Mouse (Mus musculus): ENCODE results near the gene 1700016D06Rik. TPM values are rescaled to one million over a fixed set of nuclear protein-coding genes. Genes with fewer than 3 reads are reported as not detected.

The 1700016D06Rik gene
- total RNA-seq (2021), result not detected
- long read RNA-seq, experiment 1, result 0 reads
- long read RNA-seq, experiment 2, result 0 reads

DNA sequence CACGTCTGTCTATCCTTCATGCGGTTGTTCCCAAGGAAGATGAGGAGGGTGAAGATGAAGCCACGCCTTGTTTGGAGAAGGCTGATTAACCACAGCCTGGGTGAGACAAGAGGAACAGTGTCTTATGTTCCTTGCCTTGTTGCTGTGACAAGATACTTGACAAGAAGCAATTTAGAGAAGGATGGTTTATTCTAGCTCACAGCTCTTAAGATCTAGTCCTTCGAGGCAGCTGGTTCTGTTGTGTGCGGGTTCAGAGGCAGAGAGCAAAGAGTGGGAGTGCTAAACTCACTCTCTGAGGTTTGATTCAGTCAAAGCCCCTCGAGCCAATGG, at the start of gene 1700016D06Rik:
Gene 1700016D06Rik, minus strand, starts transcription at position 31 of the 330 bp plus-strand sequence.
- H3K4me3 ChIP-seq, result no peak within 1 kb of the TSS
- TF ChIP-seq CTCF (IDR thresholded peaks at IDR 0.05), result no peak
- H3K27ac ChIP-seq, result no peak within 1 kb of the TSS
- intact Hi-C loops (cut with DNase I), result loop anchor here (5.0 kb wide), 3 partner anchors 64 to 159 kb away; partner anchors contain the start of genes Ankrd10 and Ing1
- no peak for DNase-seq (ENCODE audit: extremely low spot score in 1 of 2, low spot score in 2 of 2)

DNA sequence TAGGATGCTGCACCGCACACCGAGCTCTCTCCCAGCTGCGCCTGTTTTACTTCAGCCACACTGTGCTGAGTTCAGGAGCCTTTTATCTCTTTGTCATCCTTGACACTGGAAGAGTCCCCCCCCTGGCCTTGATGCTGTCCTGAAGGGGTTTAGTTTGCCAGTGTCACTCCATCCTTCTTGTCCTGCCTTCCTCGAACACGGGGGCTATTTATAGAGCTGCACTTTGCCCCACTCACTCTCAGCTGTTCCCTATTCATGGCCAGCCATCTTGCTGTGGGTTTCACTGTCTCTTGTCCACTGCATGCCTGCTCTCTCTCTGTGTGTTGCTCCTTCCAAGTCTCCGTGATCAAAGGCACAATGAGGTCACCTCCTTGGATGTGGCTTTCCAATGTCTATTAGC, 48.6 kb upstream of the 1700016D06Rik start:
- TF ChIP-seq CTCF (IDR thresholded peaks at IDR 0.05), result no peak
- no peak overlapping the region for H3K4me3 ChIP-seq
- no peak overlapping the region for H3K27ac ChIP-seq
- DNase-seq (ENCODE audit: extremely low spot score in 1 of 2, low spot score in 2 of 2), result no peak
- intact Hi-C loops (cut with DNase I), result no loop called here

GRCm38 (mm10) chr8:11746850-11747600, 46.2 kb upstream of the 1700016D06Rik start:
- Histone ChIP-seq H3K4me3 (no peak overlapping the region), H3K27ac (no peak overlapping the region)
- intact Hi-C loops (cut with DNase I), result no loop called here
- no peak for DNase-seq (ENCODE audit: extremely low spot score in 1 of 2, low spot score in 2 of 2)
- no peak for TF ChIP-seq CTCF (IDR thresholded peaks at IDR 0.05)

- Histone ChIP-seq H3K27ac (no peak overlapping the region), H3K4me3 (no peak overlapping the region)
- no peak for DNase-seq (ENCODE audit: extremely low spot score in 1 of 2, low spot score in 2 of 2)
- no peak for TF ChIP-seq CTCF (IDR thresholded peaks at IDR 0.05)
- intact Hi-C loops (cut with DNase I), result no loop called here
Measured at GRCm38 (mm10) chr8:11743580-11743979, 42.7 kb upstream of the 1700016D06Rik start.

- Histone ChIP-seq H3K4me3 (no peak overlapping the region), H3K27ac (no peak overlapping the region)
- intact Hi-C loops (cut with DNase I), result no loop called here
- DNase-seq (ENCODE audit: extremely low spot score in 1 of 2, low spot score in 2 of 2), result no peak
- no peak for TF ChIP-seq CTCF (IDR thresholded peaks at IDR 0.05)
Measured at GRCm38 (mm10) chr8:11740857-11741256, 40.0 kb upstream of the 1700016D06Rik start.

DNA sequence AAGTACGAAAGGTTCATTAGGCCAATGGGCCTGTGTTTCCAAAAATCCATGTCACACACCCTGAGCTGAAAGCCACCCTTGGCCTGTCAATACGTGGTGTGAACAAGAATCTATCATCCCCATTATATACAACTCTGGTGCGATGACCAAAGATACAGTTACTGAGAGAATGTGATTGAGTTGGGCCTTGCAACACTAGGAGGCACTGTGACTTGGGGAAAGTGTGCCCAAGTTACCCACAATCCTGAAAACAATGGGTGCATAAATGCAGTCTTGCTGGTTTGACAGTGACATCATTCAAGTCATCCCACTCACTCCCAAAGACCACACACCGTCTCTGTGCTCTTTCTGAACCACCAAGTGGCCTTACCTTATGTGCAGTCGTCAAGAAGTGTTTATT, 38.2 kb upstream of the 1700016D06Rik start:
- intact Hi-C loops (cut with DNase I), result no loop called here
- Histone ChIP-seq H3K27ac (no peak overlapping the region), H3K4me3 (no peak overlapping the region)
- peak; percentile 8 for TF ChIP-seq CTCF (IDR thresholded peaks at IDR 0.05)
- no peak for DNase-seq (ENCODE audit: extremely low spot score in 1 of 2, low spot score in 2 of 2)

DNA sequence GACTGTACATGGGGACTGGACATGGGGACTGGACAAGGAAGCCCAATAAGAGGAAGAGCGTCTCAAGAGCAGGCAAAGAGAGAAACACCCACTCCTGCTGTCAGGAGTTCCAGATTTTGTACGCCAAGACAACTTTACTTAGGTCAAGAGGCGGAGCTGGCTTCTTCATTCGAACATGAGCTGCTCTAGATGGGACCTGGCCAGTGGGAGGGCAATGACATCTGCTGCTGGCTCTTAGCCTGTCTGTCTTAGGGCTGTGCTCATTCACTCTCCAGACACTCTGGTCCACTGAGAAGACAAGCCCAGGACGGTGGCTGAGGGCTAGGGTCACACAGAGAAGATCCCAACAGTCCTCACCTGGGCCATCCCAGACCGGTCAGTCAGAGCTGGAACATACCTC, 36.2 kb upstream of the 1700016D06Rik start:
- Histone ChIP-seq H3K4me3 (no peak overlapping the region), H3K27ac (no peak overlapping the region)
- no peak for TF ChIP-seq CTCF (IDR thresholded peaks at IDR 0.05)
- intact Hi-C loops (cut with DNase I), result no loop called here
- DNase-seq (ENCODE audit: extremely low spot score in 1 of 2, low spot score in 2 of 2), result no peak

DNA sequence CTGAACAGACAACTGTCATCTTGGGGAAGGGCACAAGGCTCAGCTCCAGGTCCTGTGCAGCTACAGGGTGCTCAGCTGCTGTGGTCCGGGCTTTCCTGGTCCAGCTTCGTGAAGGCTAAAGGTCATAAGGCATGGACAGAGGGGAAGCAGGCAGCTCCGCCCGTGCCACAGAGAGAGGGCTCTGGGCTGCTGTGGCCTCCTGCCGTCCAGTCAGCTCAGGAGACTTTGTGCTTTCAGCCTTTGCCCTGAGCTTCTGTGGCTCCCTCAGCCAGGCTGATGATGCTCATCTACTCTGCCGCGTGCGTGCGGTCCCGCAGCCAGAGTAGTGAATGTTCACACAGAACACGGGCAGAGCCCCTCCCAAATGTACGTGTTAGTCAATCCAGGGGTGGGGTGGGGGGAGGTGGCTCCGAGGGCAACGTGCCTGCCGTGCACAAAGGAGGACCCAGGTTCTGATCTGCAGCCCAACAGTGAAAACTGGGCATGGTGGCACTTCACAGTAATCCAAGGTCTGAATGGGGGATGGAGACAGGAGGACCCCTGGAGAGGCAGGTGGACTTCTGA, 34.9 kb upstream of the 1700016D06Rik start:
- no peak overlapping the region for H3K4me3 ChIP-seq
- no peak for TF ChIP-seq CTCF (IDR thresholded peaks at IDR 0.05)
- DNase-seq (ENCODE audit: extremely low spot score in 1 of 2, low spot score in 2 of 2), result no peak
- intact Hi-C loops (cut with DNase I), result no loop called here
- no peak overlapping the region for H3K27ac ChIP-seq

- no peak overlapping the region for H3K27ac ChIP-seq
- no peak for DNase-seq (ENCODE audit: extremely low spot score in 1 of 2, low spot score in 2 of 2)
- intact Hi-C loops (cut with DNase I), result no loop called here
- no peak for TF ChIP-seq CTCF (IDR thresholded peaks at IDR 0.05)
- H3K4me3 ChIP-seq, result no peak overlapping the region
Measured at GRCm38 (mm10) chr8:11730271-11730940, 29.5 kb upstream of the 1700016D06Rik start.

DNA sequence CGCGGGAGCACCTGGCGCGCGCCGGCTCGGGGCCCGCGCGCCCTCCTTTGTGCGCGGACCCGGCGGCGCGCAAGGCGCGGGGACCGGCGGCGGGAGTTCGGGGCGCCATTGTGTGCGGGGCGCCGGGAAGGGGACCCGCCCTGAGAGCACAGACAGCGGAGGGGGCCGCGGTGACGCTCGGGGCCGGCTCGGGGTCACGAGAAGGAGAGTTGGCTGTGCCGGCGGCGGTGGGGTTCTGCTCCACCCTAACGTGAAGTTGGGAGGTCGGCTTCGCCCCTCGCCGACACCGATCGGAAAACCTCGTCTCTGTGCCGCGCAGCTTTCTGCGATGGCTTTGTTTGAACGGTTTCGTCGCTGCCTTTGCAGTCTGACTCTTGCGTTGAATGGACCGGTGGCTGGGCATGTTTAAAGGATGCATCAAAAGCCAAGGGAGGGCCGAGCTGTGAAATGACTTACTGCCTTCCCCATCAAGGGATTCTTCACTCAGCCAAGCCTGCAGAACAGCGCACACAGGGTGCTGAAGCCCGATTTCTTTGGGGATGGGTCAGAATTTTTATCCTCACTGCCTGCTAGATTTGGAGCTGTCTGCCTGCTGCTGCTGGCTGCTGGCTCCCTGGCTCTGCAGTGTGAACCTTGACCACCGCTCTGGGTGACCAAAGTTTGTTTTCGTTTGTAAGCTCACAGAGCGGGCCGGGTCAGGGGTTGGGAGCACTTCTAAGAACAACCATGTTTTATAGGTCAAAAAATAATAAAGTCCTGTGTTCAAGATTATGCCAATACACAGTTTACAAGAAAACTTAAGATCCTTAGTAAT, 27.8 kb upstream of the 1700016D06Rik start:
- intact Hi-C loops (cut with DNase I), result loop anchor here (2.0 to 5.0 kb wide), 2 partner anchors 30 to 54 kb away; no protein-coding TSS in a partner anchor
- peak overlapping the region; percentile 77 for H3K4me3 ChIP-seq
- no peak for TF ChIP-seq CTCF (IDR thresholded peaks at IDR 0.05)

GRCm38 (mm10) chr8:11727651-11728481, 27.0 kb upstream of the 1700016D06Rik start, which contains the start of gene Arhgef7:
Gene Arhgef7, plus strand, starts transcription at chr8:11727721.
- TF ChIP-seq CTCF (IDR thresholded peaks at IDR 0.05), result no peak
- Histone ChIP-seq H3K27ac (peak within 1 kb of the TSS; percentile 96), H3K4me3 (peak within 1 kb of the TSS; percentile 77)
- intact Hi-C loops (cut with DNase I), result loop anchor here (1.0 to 5.0 kb wide), 4 partner anchors 31 to 100 kb away; partner anchors contain the start of gene Ankrd10
- peak; percentile 77 to 86 for DNase-seq (ENCODE audit: extremely low spot score in 1 of 2, low spot score in 2 of 2)

More for the DNA sequence above, 27.8 kb upstream of the 1700016D06Rik start:
- H3K27ac ChIP-seq, result peak overlapping the region; percentile 96
- peak; percentile 54 to 55 for DNase-seq (ENCODE audit: extremely low spot score in 1 of 2, low spot score in 2 of 2)

Data from left cerebral cortex, adult 2 months (tissue).